Mouse (Mus musculus): Measurements from ENCODE around the gene Dlgap5. TPM values are rescaled to one million over a fixed set of nuclear protein-coding genes. Genes with fewer than 3 reads are reported as not detected.

Gene Dlgap5
- total and polyA plus RNA-seq, 3 experiments, result 45.0 to 71.2 (median 62.4) TPM

DNA sequence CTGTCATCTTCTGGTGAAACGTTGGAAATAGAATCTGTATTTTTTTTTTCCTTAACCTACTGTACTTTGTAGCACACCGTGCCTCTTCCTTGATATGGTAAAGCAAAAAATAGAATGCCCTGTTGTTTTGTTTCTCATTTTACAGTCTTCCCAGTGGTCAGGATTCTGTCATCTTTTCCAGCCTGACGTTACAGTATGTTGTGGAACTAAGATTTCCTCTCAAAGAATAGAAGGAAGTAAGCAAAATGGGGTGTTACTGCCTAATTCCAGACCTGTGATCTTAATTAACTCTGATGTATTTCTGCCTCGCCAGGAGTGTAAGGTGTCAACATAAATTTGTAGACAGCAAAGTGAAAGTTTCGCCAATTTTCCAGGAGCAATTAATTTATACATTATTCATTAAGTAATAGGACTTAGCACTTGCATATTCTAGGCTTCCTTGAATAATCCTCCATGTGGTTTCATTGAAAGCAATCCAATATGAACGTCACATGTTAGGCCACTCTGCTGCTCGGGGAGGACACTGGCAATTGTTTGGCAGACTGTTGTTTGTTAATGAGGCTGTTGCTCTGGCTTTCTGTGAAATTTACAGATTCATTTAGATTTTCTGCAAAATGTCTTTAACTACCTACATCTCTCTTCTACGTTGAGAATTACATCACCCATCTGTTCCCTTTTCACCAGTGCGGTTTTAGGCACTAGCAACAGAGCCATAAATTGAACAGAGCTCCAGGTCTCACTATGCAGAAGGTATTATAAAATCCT lies 27.3 kb upstream of the Dlgap5 start:
- no peaks in the 10 kb centered on the region for H3K79me2 ChIP-seq (ENCODE audit: control insufficient read depth, insufficient read depth, low read length, poor library complexity)
- H3K27ac ChIP-seq (ENCODE audit: control insufficient read depth, low read depth, low read length), result no peak overlapping the region

DNA sequence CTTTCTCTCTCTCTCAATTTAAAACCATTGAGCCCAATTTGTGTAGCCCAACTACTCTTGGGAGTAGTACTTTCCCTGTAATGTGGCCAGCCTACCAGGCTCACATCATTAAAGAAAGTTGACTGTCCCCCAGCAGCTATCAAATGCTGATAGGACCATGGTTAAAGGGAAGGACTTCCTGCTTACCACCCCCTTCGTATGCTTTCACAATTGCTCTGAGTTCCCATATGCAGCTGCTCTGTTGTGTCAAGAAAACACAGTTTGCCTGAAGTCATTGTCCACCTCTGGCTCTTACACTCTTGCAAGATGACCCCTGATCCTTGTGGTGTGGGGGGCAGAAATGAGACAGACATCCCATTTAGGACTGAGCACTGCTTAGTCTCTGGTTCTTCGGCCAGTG lies 26.7 kb upstream of the Dlgap5 start:
- H3K4me3 ChIP-seq (ENCODE audit: control insufficient read depth in 1 of 2, insufficient read depth in 1 of 2, low read depth in 2 of 2, low read length in 2 of 2), result peak overlapping the region; percentile 45 to 58
- no peak overlapping the region for H3K27ac ChIP-seq (ENCODE audit: control insufficient read depth, low read depth, low read length)
- H3K27me3 ChIP-seq (ENCODE audit: control insufficient read depth in 1 of 2, insufficient read depth in 2 of 2, low read length in 2 of 2), result no peaks in the 10 kb centered on the region
- no peaks in the 10 kb centered on the region for H3K4me1 ChIP-seq (ENCODE audit: control insufficient read depth in 1 of 2, insufficient read depth in 2 of 2, low read length in 2 of 2)
- no peaks in the 10 kb centered on the region; a peak in 1 of 4 replicates for H3K36me3 ChIP-seq (ENCODE audit: control insufficient read depth in 1 of 2, insufficient read depth in 2 of 2, low read length in 2 of 2)
- TF ChIP-seq ELF1 (IDR thresholded peaks at IDR 0.05; ENCODE audit: low read depth, low read length) (0 out of 2 replicates have a peak, but pooled peaks have one; percentile 14), MXI1 (IDR thresholded peaks at IDR 0.05; ENCODE audit: low read depth, low read length) (peak; percentile 20; the same call in 1 of the 2 replicates), CHD2 (IDR thresholded peaks at IDR 0.05; ENCODE audit: low read length) (no peak)
- H3K9ac ChIP-seq (ENCODE audit: control insufficient read depth, low read depth, low read length, poor library complexity, severe bottlenecking), result peak overlapping the region; percentile 37; the same call in 1 of the 2 replicates
- H3K9me3 ChIP-seq (replicated peaks; ENCODE audit: insufficient read depth, low read length), result no peaks in the 10 kb centered on the region
- DNase-seq (ENCODE audit: low read depth, low spot score), result peak; percentile 46
- H3K79me2 ChIP-seq (ENCODE audit: control insufficient read depth, insufficient read depth, low read length, poor library complexity), result no peaks in the 10 kb centered on the region

More for the DNA sequence above, 27.3 kb upstream of the Dlgap5 start:
- Histone ChIP-seq H3K9ac (ENCODE audit: control insufficient read depth, low read depth, low read length, poor library complexity, severe bottlenecking) (no peak overlapping the region; the same call in 1 of the 2 replicates), H3K36me3 (ENCODE audit: control insufficient read depth in 1 of 2, insufficient read depth in 2 of 2, low read length in 2 of 2) (no peaks in the 10 kb centered on the region; a peak in 1 of 4 replicates), H3K4me3 (ENCODE audit: control insufficient read depth in 1 of 2, insufficient read depth in 1 of 2, low read depth in 2 of 2, low read length in 2 of 2) (peak overlapping the region; percentile 45 to 58; a peak in 3 of 4 replicates), H3K27me3 (ENCODE audit: control insufficient read depth in 1 of 2, insufficient read depth in 2 of 2, low read length in 2 of 2) (no peaks in the 10 kb centered on the region), H3K9me3 (replicated peaks; ENCODE audit: insufficient read depth, low read length) (no peaks in the 10 kb centered on the region), H3K4me1 (ENCODE audit: control insufficient read depth in 1 of 2, insufficient read depth in 2 of 2, low read length in 2 of 2) (no peaks in the 10 kb centered on the region)
- no peak for TF ChIP-seq MEF2A (IDR thresholded peaks at IDR 0.05; ENCODE audit: extremely low read depth, insufficient replicate concordance, low read depth, low read length, poor library complexity, severe bottlenecking)
- 0 out of 2 replicates have a peak, but pooled peaks have one; percentile 3 for TF ChIP-seq MXI1 (IDR thresholded peaks at IDR 0.05; ENCODE audit: low read depth, low read length)
- DNase-seq (ENCODE audit: low read depth, low spot score), result no peak

DNA sequence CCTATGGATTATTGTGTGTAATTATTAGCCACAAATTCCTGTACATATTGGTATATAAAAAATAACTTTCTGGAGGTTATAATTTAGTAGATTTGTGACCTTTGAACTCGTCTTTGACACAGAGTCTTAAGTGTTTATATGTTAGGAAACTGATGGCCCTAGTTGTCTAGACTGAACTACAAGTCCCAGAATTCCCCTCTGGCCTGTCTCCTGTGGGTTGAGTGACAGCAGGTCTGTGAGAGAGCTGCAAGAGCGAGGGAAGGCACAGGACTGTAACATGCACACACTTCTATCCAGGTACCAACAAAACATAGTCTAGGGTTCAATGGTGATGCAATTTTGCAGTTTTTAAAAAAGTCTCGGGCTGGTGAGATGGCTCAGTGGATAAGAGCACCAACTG lies 20.7 kb upstream of the Dlgap5 start:
- no peak overlapping the region for H3K27ac ChIP-seq (ENCODE audit: control insufficient read depth, low read depth, low read length)
- no peaks in the 10 kb centered on the region for H3K79me2 ChIP-seq (ENCODE audit: control insufficient read depth, insufficient read depth, low read length, poor library complexity)
- H3K4me1 ChIP-seq (ENCODE audit: control insufficient read depth in 1 of 2, insufficient read depth in 2 of 2, low read length in 2 of 2), result no peaks in the 10 kb centered on the region
- no peak overlapping the region for H3K4me3 ChIP-seq (ENCODE audit: control insufficient read depth in 1 of 2, insufficient read depth in 1 of 2, low read depth in 2 of 2, low read length in 2 of 2)
- TF ChIP-seq HCFC1 (IDR thresholded peaks at IDR 0.05; ENCODE audit: low read depth, low read length), result peak; percentile 57
- no peak for TF ChIP-seq ELF1 (IDR thresholded peaks at IDR 0.05; ENCODE audit: low read depth, low read length)
- H3K27me3 ChIP-seq (ENCODE audit: control insufficient read depth in 1 of 2, insufficient read depth in 2 of 2, low read length in 2 of 2), result no peaks in the 10 kb centered on the region
- no peaks in the 10 kb centered on the region for H3K36me3 ChIP-seq (ENCODE audit: control insufficient read depth in 1 of 2, insufficient read depth in 2 of 2, low read length in 2 of 2)
- H3K9me3 ChIP-seq (replicated peaks; ENCODE audit: insufficient read depth, low read length), result no peaks in the 10 kb centered on the region
- H3K9ac ChIP-seq (ENCODE audit: control insufficient read depth, low read depth, low read length, poor library complexity, severe bottlenecking), result no peak overlapping the region
- DNase-seq (ENCODE audit: low read depth, low spot score), result no peak

DNA sequence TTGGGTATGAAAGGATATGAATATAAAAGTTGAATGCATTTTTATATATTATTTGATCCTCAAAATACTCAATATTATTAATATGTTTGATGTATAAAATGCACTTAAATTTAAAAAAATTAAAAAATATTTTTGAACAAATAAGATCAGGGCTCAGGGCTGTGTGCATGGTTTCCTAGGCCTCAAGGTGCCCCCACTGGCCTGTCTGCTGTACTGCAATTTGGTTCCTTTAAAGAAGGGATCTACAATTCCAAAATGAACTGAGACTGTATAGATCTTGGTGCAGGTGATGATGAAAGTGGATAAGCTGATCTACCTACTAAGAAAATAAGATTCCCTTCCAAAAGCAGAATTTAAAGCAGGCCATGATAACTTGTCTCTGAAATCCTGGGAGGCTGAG lies 14.8 kb upstream of the Dlgap5 start:
- H3K27me3 ChIP-seq (ENCODE audit: control insufficient read depth in 1 of 2, insufficient read depth in 2 of 2, low read length in 2 of 2), result peaks cover 0 to 4% of the 10 kb centered on the region in 2 experiments; a peak in 2 of 4 replicates
- no peak overlapping the region for H3K27ac ChIP-seq (ENCODE audit: control insufficient read depth, low read depth, low read length)
- TF ChIP-seq CTCF (IDR thresholded peaks at IDR 0.05 in 2 of 3, conservative IDR thresholded peaks at IDR 0.05 in 1 of 3; ENCODE audit: control insufficient read depth in 1 of 3, insufficient read depth in 1 of 3, low read depth in 2 of 3, low read length in 3 of 3, poor library complexity in 1 of 3, severe bottlenecking in 1 of 3) (peak; percentile 34 to 41 (median 35)), RAD21 (IDR thresholded peaks at IDR 0.05; ENCODE audit: low read depth, low read length) (no peak; the same call in none of the 2 replicates), MXI1 (IDR thresholded peaks at IDR 0.05; ENCODE audit: low read depth, low read length) (no peak), JUND (IDR thresholded peaks at IDR 0.05; ENCODE audit: low read depth, low read length) (no peak), ZKSCAN1 (IDR thresholded peaks at IDR 0.05; ENCODE audit: low read depth, low read length) (no peak), POLR2A (IDR thresholded peaks at IDR 0.05; ENCODE audit: control insufficient read depth in 1 of 2, insufficient read depth in 1 of 2, low read depth in 1 of 2, low read length in 2 of 2, poor library complexity in 1 of 2) (no peak), BHLHE40 (IDR thresholded peaks at IDR 0.05; ENCODE audit: borderline replicate concordance, low read depth, low read length) (no peak), MAX (IDR thresholded peaks at IDR 0.05; ENCODE audit: low read length) (no peak)
- peak; percentile 48 for DNase-seq (ENCODE audit: low read depth, low spot score)
- H3K36me3 ChIP-seq (ENCODE audit: control insufficient read depth in 1 of 2, insufficient read depth in 2 of 2, low read length in 2 of 2), result no peaks in the 10 kb centered on the region
- no peaks in the 10 kb centered on the region for H3K79me2 ChIP-seq (ENCODE audit: control insufficient read depth, insufficient read depth, low read length, poor library complexity)
- no peaks in the 10 kb centered on the region for H3K9me3 ChIP-seq (replicated peaks; ENCODE audit: insufficient read depth, low read length)
- no peak overlapping the region for H3K9ac ChIP-seq (ENCODE audit: control insufficient read depth, low read depth, low read length, poor library complexity, severe bottlenecking)
- no peaks in the 10 kb centered on the region for H3K4me1 ChIP-seq (ENCODE audit: control insufficient read depth in 1 of 2, insufficient read depth in 2 of 2, low read length in 2 of 2)
- H3K4me3 ChIP-seq (ENCODE audit: control insufficient read depth in 1 of 2, insufficient read depth in 1 of 2, low read depth in 2 of 2, low read length in 2 of 2), result no peak overlapping the region
